Mouse (Mus musculus) hindbrain, embryonic 14.5 days (tissue): ENCODE measurements at regions not wholly inside any gene's neighbourhood (a gene's known extent, or its start where the extent isn't known, plus 50 kb on each side); places are given as distances from the start of the nearest gene placed in this dataset.

Experiments used
- ATAC-seq: fragments of 200-750 bp; cut with Nextera tagmentation; 2 replicates; pipeline ENCODE4 v1.8.0; 2017; ENCODE audit warnings: moderate number of reproducible peaks, mild to moderate bottlenecking, moderate TSS enrichment, moderate library complexity; ENCODE audit not compliant: low FRiP score
- DNase-seq: peaks from one replicate; pipeline ENCODE4 v3.0.0-alpha.2; 2015; ENCODE audit warnings: low spot score
- H3K27ac ChIP-seq: fragments of 300-500 bp; sonication (generic); 2 replicates; pipeline ENCODE4 v1.5.1; 2014; ENCODE audit warnings: mild to moderate bottlenecking, moderate library complexity
- H3K27me3 ChIP-seq: fragments of 300-500 bp; sonication (generic); 2 replicates; pipeline ENCODE4 v1.6.1; 2014; ENCODE audit warnings: mild to moderate bottlenecking, low read length, mixed read lengths; ENCODE audit not compliant: control insufficient read depth, insufficient read depth
- H3K36me3 ChIP-seq: fragments of 300-500 bp; sonication (generic); replicated peaks from 2 replicates; pipeline ENCODE4 v1.6.1; 2014; ENCODE audit not compliant: control insufficient read depth, insufficient read depth
- H3K4me1 ChIP-seq: fragments of 300-500 bp; sonication (generic); replicated peaks from 2 replicates; pipeline ENCODE4 v1.6.1; 2014; ENCODE audit warnings: antibody characterized with exemption, low read length, mixed read lengths; ENCODE audit not compliant: control insufficient read depth, insufficient read depth
- H3K4me2 ChIP-seq: fragments of 300-500 bp; sonication (generic); replicated peaks from 2 replicates; pipeline ENCODE4 v1.6.1; 2014; ENCODE audit warnings: mild to moderate bottlenecking, moderate library complexity
- H3K4me3 ChIP-seq: fragments of 300-500 bp; sonication (generic); replicated peaks from 2 replicates; pipeline ENCODE4 v1.5.1; 2014; ENCODE audit warnings: mild to moderate bottlenecking, low read length
- H3K9ac ChIP-seq: fragments of 300-500 bp; sonication (generic); 2 replicates; pipeline ENCODE4 v1.6.1; 2014
- H3K9me3 ChIP-seq: fragments of 300-500 bp; sonication (generic); 2 replicates; pipeline ENCODE4 v1.6.1; 2016; ENCODE audit warnings: low read length; ENCODE audit not compliant: control insufficient read depth
- WGBS: fragments of 180-500 bp; shearing (Covaris S2); extraction: QIAGEN DNeasy Blood & Tissue Kit; methylation state at CpG from one replicate; pipeline ENCODE4 v1.1.7; 2014; 5-methylcytosine and 5-hydroxymethylcytosine counted together

DNA sequence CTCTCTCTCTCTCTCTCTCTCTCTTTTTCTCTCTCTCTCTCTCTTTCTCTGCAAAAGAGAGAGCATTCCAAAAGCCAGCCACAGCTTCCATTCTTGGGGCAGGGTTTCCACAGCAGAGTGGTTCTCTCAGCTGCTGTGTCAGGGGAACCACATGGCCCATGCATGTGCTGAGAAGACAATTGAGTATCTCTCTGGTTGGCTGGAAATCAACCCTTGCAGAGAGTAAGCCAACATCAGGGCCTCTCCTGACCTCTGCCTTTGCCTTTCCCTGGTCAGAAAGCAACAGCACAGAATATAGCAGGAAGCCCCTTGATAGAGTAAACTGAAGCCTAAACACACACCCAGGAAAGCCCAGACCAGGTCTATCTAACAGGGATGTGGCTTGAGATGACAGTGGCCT is 138.6 kb downstream of the Fgf18 start:
- ATAC-seq = no peak
- H3K27me3 ChIP-seq = no peaks in the 10 kb centered on the region
- H3K9ac ChIP-seq = no peak overlapping the region
- no peaks in the 10 kb centered on the region for H3K36me3 ChIP-seq
- H3K4me3 ChIP-seq = no peak overlapping the region
- H3K9me3 ChIP-seq = no peaks in the 10 kb centered on the region
- peaks cover 14% of the 10 kb centered on the region for H3K4me1 ChIP-seq
- H3K4me2 ChIP-seq = no peak overlapping the region
- H3K27ac ChIP-seq = no peak overlapping the region
- no peak for DNase-seq

DNA sequence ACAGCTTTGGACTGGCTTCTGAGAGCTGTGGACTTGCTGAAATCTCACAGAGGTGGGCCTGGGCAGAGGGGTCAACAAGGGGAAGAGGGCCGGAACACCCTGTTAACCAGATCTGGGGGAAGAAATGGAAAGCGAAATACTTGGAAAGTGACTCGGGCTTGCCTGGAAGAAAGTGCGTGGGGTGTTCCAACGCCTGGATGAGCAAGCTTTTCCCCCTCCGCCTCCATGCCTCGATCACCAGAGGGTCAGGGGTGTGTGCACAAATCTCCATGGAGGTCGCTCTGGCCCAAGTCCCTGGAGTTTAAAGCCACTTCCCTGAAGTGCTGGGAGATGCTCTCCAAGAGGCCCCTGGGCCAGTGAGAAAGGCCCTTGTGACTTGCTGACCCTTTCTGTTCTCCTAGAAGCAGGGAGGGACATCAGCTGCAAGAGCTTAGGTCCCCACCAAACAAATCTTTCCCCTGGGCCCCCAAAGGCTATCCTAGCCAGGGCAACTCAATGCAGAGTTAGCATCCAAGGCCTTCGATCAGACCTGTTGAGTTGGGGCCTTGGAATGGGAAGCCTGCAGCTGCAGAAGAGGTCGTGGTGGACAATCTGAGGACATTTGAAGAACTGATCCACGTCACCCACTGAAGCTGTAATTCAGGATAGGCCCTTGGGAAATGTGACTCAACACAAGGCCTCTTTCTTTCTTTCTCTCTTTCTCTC is 139.2 kb downstream of the Fgf18 start:
- peaks cover 14% of the 10 kb centered on the region for H3K4me1 ChIP-seq
- H3K4me3 ChIP-seq = no peak overlapping the region
- no peak overlapping the region for H3K9ac ChIP-seq
- no peaks in the 10 kb centered on the region for H3K36me3 ChIP-seq
- H3K9me3 ChIP-seq = no peaks in the 10 kb centered on the region
- H3K27ac ChIP-seq = no peak overlapping the region
- H3K4me2 ChIP-seq = no peak overlapping the region
- WGBS = 93% methylated on average over 11 of the region's 11 CpGs
- ATAC-seq (no peak), DNase-seq (no peak)
- H3K27me3 ChIP-seq = no peaks in the 10 kb centered on the region

DNA sequence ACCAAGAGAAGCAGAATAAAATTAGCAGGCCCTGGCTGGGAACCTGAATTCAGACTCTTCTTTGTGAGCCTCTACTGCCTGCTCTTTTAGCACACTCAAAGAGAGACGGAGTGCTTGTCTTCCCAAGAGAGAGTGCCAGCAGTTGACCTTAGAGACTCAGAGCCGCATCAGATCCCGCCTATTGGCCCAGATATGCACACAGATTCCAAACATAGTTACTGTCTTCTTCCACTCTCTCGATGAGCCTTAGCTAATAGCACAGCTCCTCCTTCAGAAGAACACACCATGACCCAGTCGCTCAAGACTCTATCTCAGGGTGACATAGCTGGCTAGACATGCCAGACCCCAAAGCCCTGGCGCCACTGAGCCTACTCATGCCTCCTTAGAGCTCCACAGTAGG is 139.8 kb downstream of the Fgf18 start:
- Histone ChIP-seq H3K27ac (no peak overlapping the region), H3K36me3 (no peaks in the 10 kb centered on the region), H3K27me3 (no peaks in the 10 kb centered on the region), H3K4me2 (no peak overlapping the region), H3K9me3 (no peaks in the 10 kb centered on the region), H3K4me3 (no peak overlapping the region), H3K9ac (no peak overlapping the region), H3K4me1 (peaks cover 14% of the 10 kb centered on the region)
- DNase-seq = no peak
- WGBS = 86% methylated on average over 6 of the region's 6 CpGs
- ATAC-seq = no peak

DNA sequence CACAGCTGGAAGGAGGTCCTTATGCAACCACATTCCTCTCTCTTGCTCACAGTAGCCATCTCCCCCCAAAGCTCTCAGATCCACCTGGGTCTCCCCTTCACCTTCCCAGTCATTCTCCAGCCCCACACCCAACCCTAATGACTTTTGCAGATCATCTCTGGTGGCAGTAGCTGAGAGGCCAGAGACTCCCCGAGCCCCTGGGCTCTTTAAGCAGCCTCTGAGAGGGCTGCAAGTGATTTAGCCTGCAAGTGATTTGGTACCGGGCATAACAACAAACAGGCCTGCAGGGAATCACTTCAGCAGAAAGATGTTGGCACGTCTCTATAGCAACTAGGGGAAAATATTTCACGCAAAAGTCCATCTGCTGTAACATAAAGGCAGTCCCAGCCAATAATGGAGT is 142.0 kb downstream of the Fgf18 start:
- Histone ChIP-seq H3K9ac (no peak overlapping the region), H3K4me1 (peaks cover 14% of the 10 kb centered on the region), H3K36me3 (no peaks in the 10 kb centered on the region), H3K9me3 (no peaks in the 10 kb centered on the region), H3K4me2 (no peak overlapping the region), H3K27ac (no peak overlapping the region), H3K4me3 (no peak overlapping the region), H3K27me3 (no peaks in the 10 kb centered on the region)
- DNase-seq = peak; percentile 34
- peak; percentile 4; the same call in 1 of the 2 replicates for ATAC-seq
- WGBS = 19% methylated on average over 4 of the region's 4 CpGs

DNA sequence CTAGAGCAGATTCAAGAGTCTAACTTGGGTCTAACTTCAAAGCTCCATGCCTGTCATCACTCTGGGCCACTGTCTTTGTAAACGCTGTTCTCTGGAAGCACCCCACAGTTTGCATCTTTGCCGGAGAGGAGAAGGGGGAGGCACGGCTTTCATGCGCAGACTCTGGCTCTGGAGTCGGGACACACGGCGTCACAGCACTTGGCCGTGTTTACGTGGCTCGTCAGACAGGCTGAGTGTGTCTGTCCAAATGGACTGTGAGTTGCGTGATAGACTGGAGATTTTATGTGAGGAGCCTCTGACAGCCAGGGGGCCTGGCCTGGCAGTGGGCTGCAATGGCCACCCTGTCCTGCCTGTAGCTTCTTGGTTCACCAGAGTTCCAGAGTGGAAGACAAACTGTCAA is 142.6 kb downstream of the Fgf18 start:
- Histone ChIP-seq H3K9ac (no peak overlapping the region), H3K9me3 (no peaks in the 10 kb centered on the region), H3K4me1 (peaks cover 14% of the 10 kb centered on the region), H3K27ac (no peak overlapping the region), H3K36me3 (no peaks in the 10 kb centered on the region), H3K4me3 (no peak overlapping the region), H3K27me3 (no peaks in the 10 kb centered on the region), H3K4me2 (no peak overlapping the region)
- no peak for ATAC-seq
- no peak for DNase-seq
- 82% methylated on average over 11 of the region's 11 CpGs for WGBS

DNA sequence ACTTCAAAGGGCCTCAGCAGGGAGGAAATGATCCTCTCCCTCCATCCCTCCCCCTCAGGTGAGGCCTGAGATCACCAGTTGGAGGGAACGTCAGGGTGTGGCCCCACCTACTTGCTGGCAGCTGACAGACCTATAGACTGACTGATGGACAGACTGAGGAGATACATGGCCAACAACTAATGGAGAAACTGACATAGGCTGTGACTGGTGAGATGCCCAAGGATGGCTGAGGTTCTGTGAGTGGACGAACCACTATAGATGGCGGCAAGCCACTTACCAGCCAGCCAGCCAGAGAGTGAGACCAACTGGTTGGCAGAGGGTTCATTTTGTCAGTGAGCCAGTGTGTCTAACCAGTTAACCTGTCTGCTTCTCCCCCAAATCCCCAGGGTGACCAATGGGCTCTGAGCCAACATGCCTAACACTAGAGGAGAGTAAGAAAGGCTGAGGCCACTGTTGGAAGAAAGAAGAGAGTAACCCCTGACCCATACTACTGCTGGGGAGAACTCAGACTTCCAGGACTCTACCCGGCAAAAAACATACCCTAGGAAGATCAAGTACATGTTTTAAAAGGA is 147.4 kb downstream of the Fgf18 start:
- H3K36me3 ChIP-seq = no peaks in the 10 kb centered on the region
- no peaks in the 10 kb centered on the region for H3K9me3 ChIP-seq
- peaks cover 3% of the 10 kb centered on the region; the same call in 1 of the 2 replicates for H3K4me1 ChIP-seq
- H3K27ac ChIP-seq = no peak overlapping the region
- H3K27me3 ChIP-seq = no peaks in the 10 kb centered on the region
- ATAC-seq (no peak), DNase-seq (no peak)
- 80% methylated on average over 4 of the region's 4 CpGs for WGBS
- H3K9ac ChIP-seq = no peak overlapping the region
- H3K4me3 ChIP-seq = no peak overlapping the region
- H3K4me2 ChIP-seq = no peak overlapping the region

DNA sequence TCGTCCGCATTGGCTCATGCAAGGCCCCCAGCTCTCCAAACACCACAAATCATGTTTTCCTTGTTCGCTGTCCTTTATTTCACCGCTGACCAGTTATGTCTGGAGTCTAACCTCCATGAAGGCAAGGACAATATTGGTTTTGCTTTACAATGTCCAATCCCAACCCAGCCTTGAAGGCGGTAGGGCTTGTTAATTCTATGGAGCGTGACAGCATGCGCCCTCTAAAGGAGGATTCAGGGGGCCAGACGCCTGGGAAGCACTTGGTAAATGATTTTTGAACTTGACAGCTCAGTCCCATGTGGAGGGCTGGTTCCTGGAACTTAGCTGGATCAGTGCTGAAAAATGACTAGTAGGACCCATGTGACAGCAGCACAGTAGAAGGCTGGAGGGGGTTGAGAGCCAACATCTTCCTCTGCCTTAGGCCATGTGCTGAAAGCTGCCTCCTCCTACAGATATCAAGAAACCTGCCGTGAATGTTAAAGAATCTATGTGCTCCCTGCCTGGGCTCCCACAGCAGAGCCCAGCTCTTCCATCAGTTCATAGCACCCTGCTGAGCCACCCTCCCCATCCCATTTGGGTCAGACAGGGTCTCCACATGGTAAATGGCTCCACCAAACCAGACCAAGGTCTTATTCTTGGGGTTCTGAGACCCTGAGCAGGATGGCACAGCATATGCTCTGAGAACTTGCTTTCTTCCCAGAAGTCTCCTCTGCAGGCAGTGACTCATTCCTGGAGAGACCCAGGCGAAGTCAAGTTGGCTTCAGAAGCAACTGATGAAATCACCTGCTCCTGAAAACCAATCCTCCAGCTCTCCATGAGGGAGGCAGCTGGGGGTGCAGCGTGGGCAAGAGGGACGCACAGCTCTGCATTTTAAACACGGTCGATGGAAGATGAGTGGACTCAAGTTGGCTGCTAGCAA is 148.3 kb downstream of the Fgf18 start:
- Histone ChIP-seq H3K4me1 (no peaks in the 10 kb centered on the region), H3K36me3 (no peaks in the 10 kb centered on the region), H3K4me3 (no peak overlapping the region), H3K4me2 (no peak overlapping the region), H3K9me3 (no peaks in the 10 kb centered on the region), H3K9ac (no peak overlapping the region), H3K27me3 (no peaks in the 10 kb centered on the region), H3K27ac (no peak overlapping the region)
- ATAC-seq = no peak
- 79% methylated on average over 14 of the region's 14 CpGs for WGBS
- DNase-seq = no peak

DNA sequence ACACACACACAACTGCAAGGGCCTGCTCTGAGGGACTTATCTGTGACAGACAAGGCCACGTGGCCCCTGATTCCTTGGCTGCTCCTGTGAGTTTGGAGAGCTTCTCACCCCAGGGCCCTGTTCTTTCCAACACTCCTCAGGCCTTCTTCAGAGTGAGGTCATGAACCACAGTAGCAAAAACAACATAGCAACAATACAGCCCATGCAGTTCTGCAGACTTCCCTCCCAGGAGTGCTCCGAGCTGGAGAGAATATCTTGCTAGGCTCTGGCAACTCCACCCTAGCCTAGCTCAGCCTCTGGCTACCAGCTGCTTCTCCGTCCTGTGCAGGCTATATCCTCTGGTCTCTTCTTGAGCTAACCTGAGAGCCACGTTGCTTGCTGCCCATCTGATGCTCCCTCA is 152.8 kb downstream of the Fgf18 start:
- Histone ChIP-seq H3K4me3 (no peak overlapping the region), H3K4me2 (no peak overlapping the region), H3K9me3 (no peaks in the 10 kb centered on the region), H3K36me3 (no peaks in the 10 kb centered on the region), H3K9ac (no peak overlapping the region), H3K4me1 (no peaks in the 10 kb centered on the region), H3K27me3 (no peaks in the 10 kb centered on the region), H3K27ac (no peak overlapping the region)
- ATAC-seq (no peak), DNase-seq (no peak)
- WGBS = 79% methylated on average over 4 of the region's 4 CpGs

DNA sequence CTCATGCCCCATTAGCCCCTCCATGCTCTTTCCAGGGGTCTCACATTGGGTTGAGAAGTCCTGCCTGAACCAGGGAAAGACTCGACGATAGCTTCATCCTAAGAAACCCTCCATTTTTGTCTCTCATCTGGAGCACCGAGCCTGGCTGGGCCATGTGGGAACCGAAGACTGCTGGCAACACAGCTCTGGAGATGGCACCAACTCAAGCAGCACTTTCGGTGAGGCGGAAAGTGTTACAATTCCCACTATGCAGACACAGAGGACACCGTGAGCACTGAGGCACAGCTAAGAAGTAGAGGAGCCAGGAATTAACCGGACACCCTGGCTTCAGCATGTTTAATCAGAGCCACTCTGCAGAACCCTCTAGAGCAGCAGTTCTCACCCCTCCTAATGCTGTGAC is 153.8 kb downstream of the Fgf18 start:
- Histone ChIP-seq H3K9ac (no peak overlapping the region), H3K36me3 (no peaks in the 10 kb centered on the region), H3K4me3 (no peak overlapping the region), H3K9me3 (no peaks in the 10 kb centered on the region), H3K27me3 (no peaks in the 10 kb centered on the region), H3K27ac (no peak overlapping the region), H3K4me2 (no peak overlapping the region), H3K4me1 (no peaks in the 10 kb centered on the region)
- 83% methylated on average over 8 of the region's 8 CpGs for WGBS
- ATAC-seq (no peak), DNase-seq (no peak)
